Mouse (Mus musculus): ENCODE results near the gene Hspa2.

Gene Hspa2

GRCm38 (mm10) chr12:76403886-76404537, at the start of gene Hspa2:
TSS of gene Hspa2 (plus strand) at chr12:76404176.
- DNase-seq (ENCODE audit: low spot score in 2 of 2): peak; percentile 100

DNA sequence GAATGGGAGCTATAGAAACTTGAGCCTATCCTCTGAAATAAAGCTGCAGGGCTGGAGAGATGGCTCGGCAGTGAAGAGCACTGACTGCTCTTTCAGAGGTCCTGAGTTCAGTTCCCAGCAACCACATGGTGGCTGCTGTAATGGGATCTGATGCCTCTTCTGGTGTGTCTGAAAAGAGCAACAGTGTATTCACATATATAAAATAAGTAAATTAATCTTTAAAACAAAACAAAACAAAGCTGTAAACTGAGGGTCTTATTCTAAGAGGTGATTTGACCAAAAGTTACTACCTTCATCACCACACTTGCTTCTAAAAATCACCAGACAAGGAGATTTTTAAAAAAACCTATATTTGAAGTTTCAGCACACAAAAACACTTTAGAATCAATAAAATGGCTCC, 43.1 kb upstream of the Hspa2 start:
- no peak for DNase-seq (ENCODE audit: low spot score in 2 of 2)

DNA sequence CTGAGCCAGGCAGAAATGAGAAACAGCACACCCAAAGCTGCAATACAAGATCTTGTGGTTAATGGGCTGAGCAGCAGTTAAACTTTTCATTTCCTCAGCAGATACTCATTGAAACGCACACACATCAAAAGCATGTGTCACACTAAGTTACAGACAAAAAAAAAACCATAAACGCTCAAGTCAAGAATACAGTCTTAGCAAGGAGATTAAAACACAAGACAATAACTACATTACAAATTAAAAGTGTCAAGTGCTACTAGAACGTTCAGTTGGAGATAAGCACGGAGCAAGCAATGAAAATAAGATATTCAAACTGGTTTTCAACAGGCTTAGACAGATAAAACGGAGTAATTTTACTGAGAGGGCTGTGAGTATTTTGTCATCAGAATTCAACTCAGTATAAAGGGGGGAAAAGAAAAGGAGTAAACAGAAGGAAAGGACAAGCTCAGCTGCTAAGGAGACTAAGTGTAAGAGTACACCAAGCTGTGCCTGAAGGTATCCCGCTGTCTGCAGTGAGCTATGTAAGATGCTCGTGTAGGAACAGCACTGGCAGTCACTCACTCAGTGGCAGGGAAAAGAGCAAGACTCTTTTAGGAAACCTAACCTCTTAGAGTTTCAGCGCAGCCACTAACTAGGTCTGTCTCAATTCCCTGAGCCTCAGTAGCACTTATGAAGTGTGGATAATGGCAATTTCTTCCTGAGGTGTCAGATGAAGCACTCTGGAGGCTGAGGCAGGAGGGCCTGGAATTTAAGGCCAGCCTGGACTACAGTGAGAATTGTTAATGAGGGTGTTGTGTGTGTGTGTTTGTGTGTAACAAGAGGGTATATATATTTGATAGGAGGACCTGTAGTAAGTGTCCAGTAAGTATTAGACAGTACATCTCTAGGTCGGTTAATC, 42.3 kb upstream of the Hspa2 start:
- DNase-seq (ENCODE audit: low spot score in 2 of 2): no peak

DNA sequence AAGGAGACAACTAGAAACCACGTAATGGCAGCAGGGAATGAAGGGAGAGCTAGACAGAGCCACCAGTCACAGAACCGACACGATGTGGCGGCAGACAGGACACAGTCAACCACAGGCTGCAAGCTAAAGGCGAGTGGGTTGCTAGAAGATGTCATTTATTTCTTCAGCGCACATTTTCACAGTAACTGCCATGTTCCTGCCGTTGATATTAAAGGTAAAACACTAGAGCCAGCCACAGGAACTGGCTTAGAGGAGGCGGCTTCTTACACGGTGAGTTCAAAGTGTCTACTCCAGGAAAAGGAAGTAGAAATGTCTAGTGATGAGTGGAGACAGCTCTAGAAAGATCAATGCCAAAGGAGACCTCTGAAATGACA, 41.7 kb upstream of the Hspa2 start:
- no peak for DNase-seq (ENCODE audit: low spot score in 2 of 2)

GRCm38 (mm10) chr12:76366276-76366675, 37.7 kb upstream of the Hspa2 start:
- no peak for DNase-seq (ENCODE audit: low spot score in 2 of 2)

DNA sequence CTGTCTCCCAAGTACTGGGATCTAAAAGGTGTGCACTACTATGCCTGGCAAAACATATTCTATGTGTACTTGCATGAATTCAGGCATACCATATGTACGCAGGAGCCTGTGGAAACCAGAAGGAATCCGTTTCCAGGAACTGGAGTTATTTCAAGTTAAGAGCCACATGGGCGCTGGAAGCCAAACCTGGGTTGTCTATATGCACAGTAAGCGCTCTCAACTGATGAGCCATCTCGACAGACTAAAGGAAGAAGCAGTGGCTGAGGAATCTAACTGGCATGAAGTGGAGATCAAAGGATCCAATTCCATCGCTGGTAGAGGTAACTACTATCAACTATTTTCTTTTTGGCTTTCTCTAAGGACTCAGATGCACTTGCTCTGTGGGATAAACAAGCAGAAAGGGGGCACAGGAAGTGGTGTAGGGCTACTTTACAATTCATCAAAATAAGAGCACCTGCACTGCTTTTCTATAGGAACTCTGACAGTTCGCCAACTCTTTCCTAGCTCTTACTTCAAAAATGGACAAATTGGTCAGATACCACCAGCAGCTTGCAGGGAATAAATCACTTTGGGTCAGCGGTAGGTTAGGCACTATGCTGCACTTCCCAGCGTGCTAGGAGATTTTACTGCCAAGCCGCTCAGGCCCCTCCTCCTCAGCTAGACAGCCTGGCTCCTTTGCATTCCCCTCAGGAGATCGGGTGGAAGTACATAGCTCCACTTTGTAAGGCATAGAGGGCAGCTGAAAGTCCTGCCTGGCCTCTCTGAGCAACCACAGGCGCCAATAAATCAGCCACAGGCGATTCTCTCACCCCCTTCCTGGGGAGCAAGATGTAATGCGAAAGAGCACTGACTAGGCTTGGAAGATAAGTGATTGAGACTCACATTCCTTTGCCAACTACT, 36.6 kb upstream of the Hspa2 start:
- DNase-seq (ENCODE audit: low spot score in 2 of 2): no peak

DNA sequence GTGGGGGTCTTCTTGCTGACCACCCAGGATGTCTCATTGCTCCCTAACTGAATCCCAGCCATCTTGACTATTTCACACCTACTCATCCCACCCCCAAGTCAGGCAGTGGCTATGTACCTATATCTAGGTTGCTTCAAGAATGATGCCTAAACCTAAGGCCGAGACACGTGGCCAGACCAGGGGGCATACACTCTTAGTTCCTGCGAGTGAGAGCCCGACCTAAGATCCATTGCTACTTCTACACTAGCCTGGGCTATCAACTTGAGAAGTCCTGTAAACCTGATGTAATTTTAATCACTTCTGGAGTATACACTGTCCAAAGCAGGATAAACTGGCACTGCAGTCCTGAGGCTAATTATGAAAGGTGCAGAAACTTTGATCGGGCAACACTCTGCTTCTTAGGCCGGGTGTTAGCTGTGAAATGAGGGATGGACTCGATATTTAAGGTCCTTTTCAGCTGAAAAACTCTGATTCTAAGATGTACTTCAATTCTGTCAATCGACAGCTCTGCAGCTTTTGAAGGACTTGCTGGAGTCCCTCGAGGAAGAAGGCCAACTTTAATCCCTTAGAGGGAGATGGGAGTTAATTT, 35.7 kb upstream of the Hspa2 start:
- no peak for DNase-seq (ENCODE audit: low spot score in 2 of 2)

DNA sequence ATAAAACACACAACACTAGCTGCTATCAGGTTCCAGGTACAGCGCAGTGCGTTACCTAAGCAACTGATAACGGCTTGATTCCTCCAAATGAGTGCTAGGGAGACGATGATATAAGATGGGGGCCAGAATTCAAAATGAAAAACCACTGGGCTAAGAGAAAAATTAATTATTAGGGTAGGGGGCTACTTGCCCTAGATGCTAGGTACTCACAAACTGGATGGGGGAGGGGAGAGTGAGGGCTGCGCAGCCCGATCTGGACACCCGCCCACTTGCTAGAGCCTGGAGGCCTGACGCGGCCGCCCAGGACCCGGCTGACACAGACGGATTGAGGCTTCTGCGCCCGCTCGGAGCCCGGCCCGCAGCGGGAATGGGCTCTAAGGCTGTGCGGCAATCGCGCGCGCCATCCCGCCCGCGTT, 35.2 kb upstream of the Hspa2 start:
- DNase-seq (ENCODE audit: low spot score in 2 of 2): no peak

DNA sequence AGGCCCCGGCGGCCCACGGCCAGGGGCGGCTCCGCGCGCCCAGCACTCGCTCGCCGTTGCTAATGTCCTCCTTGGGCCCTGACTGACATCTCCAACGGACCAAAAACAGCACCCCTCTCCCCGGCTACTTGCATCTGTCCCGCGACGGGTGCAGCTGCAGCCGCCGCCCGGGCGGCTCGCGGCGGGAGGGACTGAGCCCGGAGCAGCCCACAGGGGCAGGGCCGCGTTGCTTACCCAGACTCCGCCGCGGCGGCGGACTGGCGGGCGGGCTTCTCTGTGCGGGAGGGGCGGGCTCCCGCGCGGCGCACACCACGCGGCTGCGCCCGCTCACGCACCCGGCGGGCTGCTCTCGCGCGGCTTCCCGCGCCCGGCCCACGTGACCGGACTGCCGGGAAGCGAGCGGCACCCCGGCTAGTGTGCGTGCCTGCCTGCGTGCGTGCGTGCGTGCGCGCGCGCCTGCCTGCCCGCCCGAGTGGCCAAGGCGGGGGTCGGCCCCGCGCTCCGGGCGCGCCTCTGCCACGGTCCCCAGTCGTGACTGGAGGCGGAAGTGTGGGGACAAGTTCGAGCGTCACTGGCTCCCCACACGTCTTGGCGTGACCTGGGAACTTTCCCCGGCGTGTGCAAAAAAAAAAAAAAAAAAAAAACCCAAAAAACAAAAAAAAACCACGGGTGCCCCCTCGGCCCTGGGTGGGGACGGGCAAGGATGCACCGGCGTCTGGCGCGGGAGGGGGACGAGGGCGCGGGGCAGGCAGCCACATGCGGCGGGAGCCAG, 34.6 kb upstream of the Hspa2 start, which contains the start of gene Zbtb25:
TSS of gene Zbtb25 (minus strand) at position 397 of the 772 bp plus-strand sequence.
- DNase-seq (ENCODE audit: low spot score in 2 of 2): peak; percentile 73 to 78

DNA sequence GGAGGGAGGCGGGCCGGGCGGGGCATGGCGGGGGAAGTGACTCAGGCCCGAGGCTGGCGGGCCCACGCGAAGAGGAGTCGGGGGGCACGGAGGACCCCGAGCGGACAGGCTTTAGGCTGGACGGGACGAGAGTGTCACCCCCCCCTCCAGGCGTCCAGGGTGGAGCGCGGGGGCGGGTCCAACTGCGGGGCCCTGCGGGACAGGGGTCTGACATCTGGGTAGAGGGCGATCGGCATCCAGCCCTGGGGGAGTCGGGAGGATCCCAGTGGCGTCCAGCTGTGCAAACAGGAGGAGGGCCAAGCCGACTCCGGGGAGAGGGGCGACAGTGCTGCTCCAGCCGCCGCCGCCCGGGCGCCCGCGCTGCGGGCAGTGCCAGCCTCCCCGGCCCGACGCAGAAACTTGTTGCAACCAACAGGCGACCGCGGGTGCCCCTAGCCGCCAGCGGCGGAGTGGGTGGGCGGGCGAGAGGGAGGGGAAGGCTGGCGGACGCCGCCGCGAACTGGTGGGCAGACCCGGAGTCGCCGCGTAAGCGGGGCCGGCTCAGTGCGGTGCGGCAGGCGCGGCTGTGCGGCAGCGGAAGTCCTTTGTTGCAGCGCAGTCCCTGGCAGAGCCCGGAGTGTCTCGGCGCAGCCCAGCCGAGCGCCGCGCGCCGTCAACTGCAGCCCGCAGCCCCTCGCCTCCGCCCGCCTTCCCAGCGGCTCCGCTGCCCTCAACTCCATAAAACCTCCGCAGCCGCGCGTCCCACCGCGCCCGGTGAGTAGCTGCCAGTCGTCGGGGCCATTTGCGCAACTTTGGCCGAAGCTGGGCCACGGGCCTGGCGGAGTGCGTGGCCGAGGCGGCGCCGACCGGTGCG, 33.8 kb upstream of the Hspa2 start, which contains the start of gene Zbtb1:
TSS of gene Zbtb1 (plus strand) at position 289 of the 853 bp plus-strand sequence.
- peak; percentile 61 to 63 for DNase-seq (ENCODE audit: low spot score in 2 of 2)

DNA sequence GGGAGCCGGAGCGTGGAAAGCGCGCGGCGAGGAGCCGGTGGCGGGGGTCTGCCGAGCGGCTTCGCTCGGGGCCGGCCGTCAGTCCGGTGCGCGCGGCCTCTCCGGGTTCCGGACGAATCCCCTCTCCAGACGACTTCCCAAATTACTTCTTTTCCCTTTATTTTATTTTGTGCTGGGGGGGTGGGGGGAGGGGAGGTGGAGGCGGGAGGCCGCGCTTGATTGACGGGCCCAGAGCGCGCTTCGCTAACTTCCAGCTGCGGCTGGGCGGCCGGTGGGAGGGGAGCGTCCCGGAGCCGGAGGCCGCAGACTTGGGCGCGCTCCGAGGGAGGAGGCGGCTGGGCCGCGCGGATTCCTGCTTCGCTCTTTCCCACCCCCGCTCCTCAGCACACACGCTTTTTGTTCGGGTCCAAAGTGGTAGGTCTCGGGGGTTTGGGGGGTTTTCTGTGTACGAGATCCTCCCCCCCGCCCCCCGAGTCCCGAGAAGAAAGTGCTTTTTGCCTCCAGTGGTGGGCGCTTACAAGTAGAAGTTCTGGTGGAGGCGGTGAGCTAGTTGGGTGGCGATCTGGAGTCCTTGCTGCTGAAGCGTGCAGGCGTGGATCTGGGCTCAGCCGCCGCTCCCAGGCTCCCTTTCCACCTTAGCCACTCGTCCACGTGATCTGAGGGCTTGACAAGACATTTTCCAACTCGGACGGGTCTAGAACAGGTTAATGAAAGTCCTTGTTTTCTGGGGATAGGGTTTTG, 33.0 kb upstream of the Hspa2 start:
- peak; percentile 29 to 46 for DNase-seq (ENCODE audit: low spot score in 2 of 2)

DNA sequence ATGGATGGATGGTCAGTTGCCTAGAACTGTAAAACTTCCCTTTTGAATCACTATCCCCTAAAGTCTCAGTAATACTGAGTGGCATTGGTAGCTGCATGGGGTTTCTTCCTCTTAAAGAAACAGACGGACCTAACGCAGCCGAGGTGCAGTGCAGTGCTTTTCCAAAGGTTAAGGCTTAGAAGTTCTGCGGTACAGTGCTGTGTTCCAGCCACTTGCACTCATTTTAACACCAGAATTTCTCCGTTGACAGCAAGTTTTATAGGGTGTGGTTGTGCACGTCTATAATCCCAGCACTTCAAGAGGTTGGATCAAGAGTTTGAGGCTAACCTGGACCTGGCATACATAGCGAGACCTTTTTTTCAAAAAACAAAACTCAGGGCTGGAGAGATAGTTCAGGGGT, 31.9 kb upstream of the Hspa2 start:
- no peak for DNase-seq (ENCODE audit: low spot score in 2 of 2)

DNA sequence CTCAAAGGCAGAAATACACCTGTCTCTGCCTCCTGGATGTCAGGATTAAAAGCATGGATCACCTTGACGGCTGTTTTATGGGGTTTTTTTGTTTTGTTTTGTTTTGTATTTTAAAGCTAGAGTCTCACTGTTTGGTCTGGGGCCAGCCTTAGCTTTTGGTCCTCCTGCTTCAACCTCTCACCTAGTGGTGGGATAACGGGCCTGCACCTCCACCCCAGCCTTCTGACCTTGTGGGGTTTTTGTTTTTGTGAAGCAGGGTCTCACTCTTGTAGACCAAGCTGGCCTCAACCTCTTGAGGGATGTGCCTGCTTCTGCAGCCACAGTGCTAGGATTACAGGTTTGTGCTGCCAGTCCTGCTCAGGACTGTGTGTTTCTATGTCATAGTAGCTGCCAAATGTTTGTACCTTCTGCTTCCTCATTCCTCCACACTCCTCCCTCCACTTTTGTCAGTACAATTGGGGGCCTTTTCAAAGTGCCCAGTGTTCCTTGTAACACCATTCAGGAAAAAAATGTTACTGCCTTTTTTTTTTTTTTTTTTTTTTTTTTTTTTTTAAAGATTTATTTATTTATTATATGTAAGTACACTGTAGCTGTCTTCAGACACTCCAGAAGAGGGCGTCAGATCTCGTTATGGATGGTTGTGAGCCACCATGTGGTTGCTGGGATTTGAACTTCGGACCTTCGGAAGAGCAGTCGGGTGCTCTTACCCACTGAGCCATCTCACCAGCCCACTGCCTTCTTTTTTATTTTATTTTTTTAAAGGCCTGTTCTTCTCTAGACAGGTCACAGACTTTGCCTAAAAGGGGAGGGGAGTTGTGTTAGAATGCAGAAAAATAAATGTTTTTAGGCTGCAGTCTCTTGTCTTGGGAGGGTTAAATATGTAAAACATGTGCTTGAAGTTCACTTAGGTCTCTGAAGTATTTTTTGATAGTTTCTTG, 30.8 kb upstream of the Hspa2 start:
- DNase-seq (ENCODE audit: low spot score in 2 of 2): no peak

- DNase-seq (ENCODE audit: low spot score in 2 of 2): no peak
Observed at GRCm38 (mm10) chr12:76373991-76374390, 30.0 kb upstream of the Hspa2 start.

GRCm38 (mm10) chr12:76374911-76375310, 29.1 kb upstream of the Hspa2 start:
- no peak for DNase-seq (ENCODE audit: low spot score in 2 of 2)

GRCm38 (mm10) chr12:76375506-76375905, 28.5 kb upstream of the Hspa2 start:
- no peak for DNase-seq (ENCODE audit: low spot score in 2 of 2)

DNA sequence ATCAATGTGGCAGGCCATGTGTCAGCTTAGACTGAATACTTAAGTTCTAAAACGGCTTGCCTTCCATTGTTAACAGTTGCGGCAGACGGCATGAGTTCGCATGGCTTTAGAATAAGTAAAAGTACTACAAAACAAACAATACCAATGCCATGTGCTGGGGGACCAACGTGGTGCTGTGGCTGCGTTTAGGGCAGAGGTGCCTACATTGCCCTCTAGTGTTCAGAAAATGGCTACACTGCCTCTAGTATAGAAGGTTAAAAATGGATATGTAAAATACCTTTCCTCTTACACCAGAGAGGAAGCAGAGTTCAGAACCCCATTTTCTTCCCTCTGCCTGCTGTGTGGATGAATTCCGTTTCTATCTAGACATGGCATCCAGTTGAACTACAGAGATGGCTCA, 27.3 kb upstream of the Hspa2 start:
- no peak for DNase-seq (ENCODE audit: low spot score in 2 of 2)

GRCm38 (mm10) chr12:76377059-76377458, 26.9 kb upstream of the Hspa2 start:
- DNase-seq (ENCODE audit: low spot score in 2 of 2): no peak
